Mouse (Mus musculus): ENCODE measurements around the gene Gspt2. TPM values are rescaled to one million over a fixed set of nuclear protein-coding genes. Genes with fewer than 3 reads are reported as not detected.
"Not testable (repeated sequence)": the region's sequence is repeated elsewhere in the genome, so short reads cannot be mapped to it uniquely, and the experiment has no call there.

Gene Gspt2
- total RNA-seq (2022): 10 to 100 TPM; 10.3 to 19.5 (median 15.1) TPM

DNA sequence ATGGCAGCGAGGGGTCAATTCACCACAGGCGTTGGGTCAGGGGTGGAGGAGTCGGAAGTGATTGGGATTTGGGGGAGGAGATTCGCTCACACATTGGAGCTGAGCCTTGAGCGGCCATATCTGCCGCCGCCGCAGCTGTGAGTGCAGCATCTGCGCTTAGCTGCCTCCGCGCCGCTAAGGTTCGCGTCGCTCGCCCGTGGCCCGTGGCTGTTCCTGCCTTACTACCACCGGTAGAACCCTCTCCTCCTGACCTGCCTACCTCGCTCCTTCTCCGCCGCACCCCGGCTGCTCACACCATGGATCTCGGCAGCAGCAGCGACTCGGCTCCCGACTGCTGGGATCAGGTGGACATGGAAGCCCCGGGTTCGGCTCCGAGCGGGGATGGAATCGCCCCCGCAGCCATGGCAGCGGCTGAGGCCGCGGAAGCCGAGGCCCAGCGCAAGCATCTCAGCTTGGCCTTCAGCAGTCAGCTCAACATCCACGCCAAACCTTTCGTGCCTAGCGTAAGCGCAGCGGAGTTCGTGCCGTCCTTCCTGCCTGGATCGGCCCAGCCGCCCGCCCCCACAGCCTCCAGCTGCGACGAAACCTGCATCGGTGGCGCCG is at the start of gene Gspt2:
TSS of gene Gspt2 (plus strand) at position 109 of the 603 bp plus-strand sequence.
- peak; percentile 21 for DNase-seq

GRCm38 (mm10) chrX:94624835-94625803 is 10.8 kb upstream of the Gspt2 start:
- DNase-seq: peak; percentile 6

GRCm38 (mm10) chrX:94636911-94637310 is 1.0 kb downstream of the Gspt2 start:
- DNase-seq: no peak

GRCm38 (mm10) chrX:94648541-94648940 is 12.7 kb downstream of the Gspt2 start:
- DNase-seq: no peak

DNA sequence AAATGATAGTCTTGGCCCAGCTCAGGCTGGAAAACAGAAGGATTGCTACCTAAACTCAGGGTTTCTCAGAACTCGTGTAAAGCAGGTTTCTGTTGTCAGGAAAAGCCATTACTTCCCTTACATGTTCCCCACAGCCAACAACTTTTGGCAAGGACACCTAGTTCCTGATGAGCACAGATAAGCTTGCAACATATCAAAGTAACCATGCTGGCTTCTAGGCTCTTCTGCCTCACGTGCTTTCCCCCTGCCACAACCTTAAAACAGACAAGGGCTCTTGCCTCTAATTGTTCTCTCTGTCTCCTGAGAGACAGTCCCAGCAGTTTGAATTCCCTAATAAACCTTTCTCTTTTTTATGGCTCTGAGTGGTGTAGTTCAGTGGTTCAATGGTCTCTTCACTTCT is 21.9 kb downstream of the Gspt2 start:
- DNase-seq: no peak

DNA sequence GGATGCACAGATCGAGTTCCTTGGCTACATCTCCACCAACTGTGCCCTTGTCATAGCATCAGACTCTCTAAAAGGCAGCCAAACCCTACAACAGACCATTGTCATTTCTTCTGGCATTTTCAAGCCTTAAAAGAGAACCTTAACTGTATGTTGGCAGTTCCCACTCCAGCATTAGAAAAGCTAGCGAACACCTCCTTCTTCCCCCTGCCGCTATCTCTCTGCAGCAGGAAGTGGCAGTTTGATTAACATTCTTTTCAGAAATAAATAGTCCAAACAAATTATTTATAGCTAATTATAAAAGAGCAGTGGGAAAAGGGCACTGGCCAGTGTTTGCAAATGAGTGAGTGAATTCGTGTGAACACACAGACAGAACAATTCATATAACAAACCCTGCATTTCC is 34.9 kb downstream of the Gspt2 start:
- no peak for DNase-seq

- no peak for DNase-seq
Measured at GRCm38 (mm10) chrX:94674977-94675376, 39.1 kb downstream of the Gspt2 start.

- not testable (repeated sequence) for DNase-seq
Measured at GRCm38 (mm10) chrX:94681581-94681980, 45.7 kb downstream of the Gspt2 start.

DNA sequence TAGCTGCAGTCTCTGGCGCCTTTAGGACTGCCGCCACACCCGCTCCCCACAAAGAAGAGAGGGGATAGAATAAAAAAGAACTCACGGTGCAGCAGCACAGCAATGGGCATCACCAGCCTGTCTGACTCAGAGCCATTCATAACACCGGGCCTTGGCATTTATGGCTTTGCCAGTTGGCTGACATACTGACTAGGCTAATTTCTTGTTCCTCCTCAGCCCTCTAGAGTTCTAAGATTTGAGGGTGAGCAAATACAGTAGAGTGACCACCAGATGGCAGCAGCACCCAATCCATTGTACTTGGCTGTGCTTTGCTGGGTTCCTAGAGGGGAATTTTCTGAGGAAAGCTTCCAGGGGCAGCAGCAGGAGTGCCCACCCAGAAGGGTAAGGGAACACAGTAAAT is 53.7 kb downstream of the Gspt2 start:
- DNase-seq: peak; percentile 53

Other genes with a start within 250 kb of the Gspt2 start
- gene Maged1, start 93.9 kb upstream of the Gspt2 start, total RNA-seq (2022): 100 to 1,000 TPM; 241 to 298 (median 281) TPM
- gene Zxdb, start 88.5 kb downstream of the Gspt2 start, total RNA-seq (2022): 10 to 100 TPM; 10.4 to 14.3 (median 12.4) TPM

Measured in adrenal gland, adult 8-10 months (tissue).